Mouse (Mus musculus): ENCODE data around the gene Bclaf3.
A peak's percentile ranks its signal among the peaks of the same experiment; 100 is the strongest.

The Bclaf3 gene

DNA sequence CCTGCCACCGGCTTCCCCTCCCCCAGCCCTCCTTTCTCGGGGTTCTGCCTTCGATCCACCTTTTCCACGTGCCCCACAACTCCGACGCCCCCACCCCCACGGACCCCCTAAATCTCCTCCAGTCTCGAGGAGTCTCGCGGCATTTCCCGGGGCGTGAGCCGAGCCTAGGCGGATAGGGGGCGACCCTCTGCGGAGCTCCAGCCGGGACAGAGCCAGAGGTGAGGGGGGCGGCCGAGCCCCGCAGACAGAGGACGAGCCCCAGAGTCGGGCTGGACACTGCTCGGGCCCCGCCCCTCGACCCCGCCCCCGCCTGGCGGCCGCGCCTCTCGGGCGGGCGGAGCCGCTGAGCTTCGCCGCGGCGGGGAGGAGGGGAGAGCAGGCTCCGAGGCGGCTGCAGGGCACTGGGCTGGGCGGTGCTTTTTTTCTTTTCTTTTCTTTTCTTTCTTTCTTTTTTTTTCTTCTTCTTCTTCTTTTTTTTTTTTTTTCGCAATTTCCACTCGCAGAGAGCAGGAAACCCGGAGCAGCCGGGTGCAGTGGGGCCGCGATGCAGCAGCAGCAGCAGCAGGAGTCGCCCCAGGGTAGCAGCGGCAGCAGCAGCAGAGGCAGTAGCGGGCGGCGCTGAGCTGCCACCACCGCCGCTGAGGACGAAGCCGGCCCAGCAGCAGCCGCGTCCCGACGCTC, 100.6 kb downstream of the Bclaf3 start, which contains the start of gene Sh3kbp1:
TSS of gene Sh3kbp1 (plus strand) at position 366 of the 681 bp plus-strand sequence.
- DNase-seq (ENCODE audit: low read depth in 2 of 2, low spot score in 2 of 2), result peak; percentile 19 to 38

DNA sequence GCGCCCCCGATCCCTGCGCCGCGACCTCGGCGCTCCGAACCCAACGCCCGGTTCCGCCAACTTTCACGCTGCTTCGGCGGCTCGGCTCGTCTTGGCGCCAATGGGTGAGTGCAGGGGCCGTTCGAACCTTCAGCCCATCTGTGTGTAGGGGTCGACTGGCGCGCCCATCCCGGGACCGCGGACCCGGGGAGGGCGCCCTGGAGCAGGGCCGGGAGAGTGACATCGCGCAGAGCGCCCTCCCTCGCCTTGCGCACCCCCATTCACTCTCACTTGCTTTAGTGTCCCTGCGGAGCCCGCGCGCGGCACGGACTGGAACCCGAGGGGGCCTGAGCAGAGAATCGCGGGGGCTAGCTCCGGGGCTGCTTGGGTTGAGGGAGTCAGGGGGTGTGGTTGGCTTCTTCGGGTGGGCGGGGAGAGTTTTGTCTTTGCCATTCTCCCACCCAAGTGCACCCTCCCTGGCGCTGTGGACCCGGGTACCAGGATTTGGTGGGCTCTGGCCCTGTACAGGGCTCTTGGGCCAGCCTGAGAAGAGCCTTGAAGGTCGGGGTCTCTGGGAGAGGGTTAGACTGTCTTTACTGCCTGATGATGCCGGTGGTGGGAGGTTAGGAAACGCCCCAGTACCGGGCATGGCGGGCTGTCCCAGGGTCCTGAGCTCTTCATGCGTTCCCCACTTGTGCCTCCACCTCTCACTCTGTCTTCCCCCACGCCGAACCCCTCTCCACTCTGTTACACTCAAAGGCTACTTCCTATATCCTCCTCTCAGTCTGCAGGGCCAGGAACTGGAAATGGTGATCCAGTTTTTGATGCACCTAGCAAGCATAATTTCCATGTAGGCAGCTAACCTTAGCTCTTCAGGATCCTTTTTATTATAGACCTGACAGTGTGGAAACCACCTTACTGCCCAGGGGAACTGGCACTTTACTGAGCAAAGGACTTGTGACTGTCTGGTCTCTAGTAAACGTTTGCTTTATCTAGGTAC, 101.4 kb downstream of the Bclaf3 start:
- peak; percentile 5 to 19 for DNase-seq (ENCODE audit: low read depth in 2 of 2, low spot score in 2 of 2)

DNA sequence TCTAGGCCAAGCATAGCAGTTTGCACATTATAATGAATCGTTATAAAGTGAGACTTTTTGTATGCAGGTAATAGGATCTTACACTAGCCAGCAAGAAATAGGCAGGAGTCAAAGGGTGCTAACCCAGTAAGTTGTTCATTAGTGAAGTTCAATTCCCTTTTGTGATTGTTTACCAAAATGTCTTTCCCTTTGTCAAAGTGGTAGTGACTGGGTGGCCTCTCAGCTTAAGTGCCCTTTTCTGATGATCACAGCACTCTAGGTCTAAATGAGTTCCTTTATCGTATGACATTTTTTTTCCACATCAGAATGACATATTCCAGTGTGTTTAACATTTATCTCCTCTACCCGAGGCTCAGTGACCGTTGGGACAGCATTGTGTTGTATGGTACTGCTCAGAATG, 102.1 kb downstream of the Bclaf3 start:
- no peak for DNase-seq (ENCODE audit: low read depth in 2 of 2, low spot score in 2 of 2)

DNA sequence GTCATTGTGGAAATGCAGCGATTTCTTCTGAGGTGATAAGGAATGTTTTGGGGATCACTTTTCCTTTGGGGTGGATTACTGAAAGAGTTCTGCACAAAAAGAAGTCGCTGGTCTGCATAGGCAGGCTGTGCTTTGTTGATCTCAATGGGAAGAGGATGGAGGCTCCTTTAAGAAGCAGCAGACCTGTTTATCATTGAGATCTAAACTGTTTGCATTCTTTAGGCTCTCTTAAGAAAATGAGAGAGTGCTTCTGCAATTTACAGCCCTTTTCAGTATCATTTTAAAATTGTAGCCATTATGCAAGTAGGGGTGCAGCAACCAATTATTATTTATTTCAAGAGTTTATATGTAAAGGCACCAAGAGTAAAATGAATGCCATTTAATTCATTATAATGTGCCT, 102.7 kb downstream of the Bclaf3 start:
- DNase-seq (ENCODE audit: low read depth in 2 of 2, low spot score in 2 of 2), result no peak

DNA sequence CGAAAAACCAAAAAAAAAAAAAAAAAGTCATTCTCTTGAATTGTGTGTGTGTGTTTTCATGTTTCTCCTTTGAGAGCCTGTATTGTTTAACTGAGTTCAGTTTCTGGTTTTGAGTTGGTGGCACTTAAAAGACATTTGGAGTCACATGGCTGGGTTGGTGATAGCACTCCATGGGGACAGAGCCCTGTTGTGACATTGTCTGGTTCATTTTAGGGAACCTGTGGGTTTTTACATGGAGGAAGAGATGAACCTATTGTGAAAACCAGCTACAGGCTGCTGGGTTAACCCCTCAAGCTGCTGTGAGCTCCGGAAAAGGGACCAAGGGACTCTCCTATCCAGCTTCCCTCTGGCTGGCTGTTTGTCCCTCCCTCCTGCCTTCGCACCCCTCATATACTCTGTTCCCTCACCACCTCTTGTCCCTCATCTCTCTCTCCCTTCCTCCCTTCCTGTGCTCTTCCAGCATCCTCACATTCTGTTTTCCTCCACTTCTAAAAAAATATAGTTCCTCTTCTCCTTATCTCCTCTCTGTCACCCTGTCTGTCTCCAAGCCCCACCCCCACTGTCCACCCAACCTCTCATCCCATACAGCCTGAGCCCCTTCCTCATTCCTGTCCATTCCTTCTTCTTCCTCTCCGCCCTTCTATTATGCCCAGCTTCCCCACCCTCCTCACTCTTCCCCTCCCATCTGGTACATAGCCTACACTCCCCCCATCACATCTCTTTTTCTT, 112.2 kb downstream of the Bclaf3 start:
- no peak for DNase-seq (ENCODE audit: low read depth in 2 of 2, low spot score in 2 of 2)

DNA sequence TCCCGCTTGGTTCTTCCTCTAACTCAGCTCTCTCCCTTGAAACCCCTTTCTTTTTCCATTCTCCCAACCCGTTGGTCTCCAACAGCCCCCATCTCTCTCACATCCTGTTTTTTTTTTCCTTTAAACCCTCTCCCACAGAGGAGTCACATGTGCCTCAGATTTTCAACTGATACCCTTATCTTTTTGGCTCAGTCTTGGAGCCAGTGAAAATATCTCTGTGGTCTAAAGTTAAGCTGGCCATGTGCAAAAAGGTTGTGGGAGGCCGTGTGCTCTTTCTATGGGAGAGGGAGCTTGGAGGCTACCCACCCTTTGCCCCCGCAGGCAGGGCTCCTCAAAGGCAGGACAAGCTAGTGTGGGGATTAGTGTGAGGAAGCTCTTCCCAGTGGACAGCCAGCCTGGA, 113.5 kb downstream of the Bclaf3 start:
- DNase-seq (ENCODE audit: low read depth in 2 of 2, low spot score in 2 of 2), result no peak

Measured in CD8-positive naive resting alpha-beta T cell, adult 2 months (primary cell).